Mouse (Mus musculus) urinary bladder, postnatal 14 days (tissue): ENCODE measurements around the gene BC147527.
"Not testable (repeated sequence)": the region's sequence is repeated elsewhere in the genome, so short reads cannot be mapped to it uniquely, and the experiment has no call there.

Experiments
- DNase-seq: peaks from one replicate; pipeline ENCODE4 v3.0.0; 2021; ENCODE audit warnings: low spot score

The BC147527 gene

GRCm38 (mm10) chr13:120299991-120300442 lies at the start of gene BC147527:
Gene BC147527, plus strand, starts transcription at chr13:120300392.
- no peak for DNase-seq

DNA sequence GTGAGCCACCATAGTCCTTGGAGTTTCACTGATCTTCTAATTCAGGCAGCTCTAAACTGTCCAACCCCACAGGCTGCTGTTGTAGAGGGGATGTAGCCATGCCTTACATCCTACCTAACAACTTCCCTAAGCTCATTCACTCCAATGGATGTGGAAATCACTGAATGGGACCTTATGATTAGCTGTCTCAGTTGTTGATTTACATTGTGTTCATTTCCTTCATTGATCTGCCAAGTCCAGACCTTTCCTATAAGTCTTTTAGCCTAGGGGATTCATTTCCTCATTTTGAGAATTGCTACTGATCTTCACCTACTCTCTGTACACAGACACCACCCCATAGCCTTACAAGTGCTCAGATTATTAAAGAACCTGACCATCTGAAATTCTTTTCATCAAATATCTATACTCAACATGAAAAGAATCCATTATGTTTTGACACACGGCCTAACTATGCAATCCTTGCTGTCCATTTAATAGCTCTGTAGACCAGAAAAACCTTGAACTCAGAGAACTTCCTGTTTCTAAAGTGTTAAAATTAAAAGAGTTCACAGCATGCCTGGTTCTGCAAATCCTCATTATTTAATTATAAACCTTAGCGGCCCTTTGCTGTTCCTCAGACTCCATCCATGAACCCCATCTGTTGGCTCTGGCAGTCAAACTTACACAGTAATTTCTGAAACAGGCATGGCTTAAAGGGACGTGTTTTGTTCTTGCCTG lies 48.8 kb upstream of the BC147527 start:
- not testable (repeated sequence) for DNase-seq

GRCm38 (mm10) chr13:120258817-120259658 lies 41.2 kb upstream of the BC147527 start:
- DNase-seq, result not testable (repeated sequence)

DNA sequence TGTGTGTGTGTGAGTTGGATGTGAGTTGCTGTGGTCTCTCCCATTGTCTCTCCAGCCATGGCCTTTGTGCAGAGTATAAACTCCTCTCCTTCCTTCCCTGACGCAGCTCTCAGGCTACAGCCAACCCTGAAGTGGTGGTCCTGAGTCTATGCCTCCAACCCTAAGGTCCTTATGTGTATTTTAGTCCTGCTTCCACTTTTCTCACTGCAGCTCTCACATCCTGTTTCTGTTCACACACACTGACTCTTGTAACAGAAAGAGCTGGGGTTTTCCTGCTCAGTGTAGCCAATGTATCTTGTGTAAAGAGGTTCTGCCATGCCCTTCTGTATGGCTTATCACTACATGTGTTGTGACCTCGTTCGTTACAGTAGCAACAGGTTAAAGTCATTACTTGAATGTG lies 40.5 kb upstream of the BC147527 start:
- DNase-seq, result not testable (repeated sequence)

- not testable (repeated sequence) for DNase-seq
Measured at GRCm38 (mm10) chr13:120262870-120263269, 37.3 kb upstream of the BC147527 start, which contains the start of gene AF067061. Gene AF067061, plus strand, starts transcription at chr13:120263114.

GRCm38 (mm10) chr13:120277837-120278236 lies 22.4 kb upstream of the BC147527 start:
- not testable (repeated sequence) for DNase-seq

GRCm38 (mm10) chr13:120278784-120279183 lies 21.4 kb upstream of the BC147527 start:
- no peak for DNase-seq

DNA sequence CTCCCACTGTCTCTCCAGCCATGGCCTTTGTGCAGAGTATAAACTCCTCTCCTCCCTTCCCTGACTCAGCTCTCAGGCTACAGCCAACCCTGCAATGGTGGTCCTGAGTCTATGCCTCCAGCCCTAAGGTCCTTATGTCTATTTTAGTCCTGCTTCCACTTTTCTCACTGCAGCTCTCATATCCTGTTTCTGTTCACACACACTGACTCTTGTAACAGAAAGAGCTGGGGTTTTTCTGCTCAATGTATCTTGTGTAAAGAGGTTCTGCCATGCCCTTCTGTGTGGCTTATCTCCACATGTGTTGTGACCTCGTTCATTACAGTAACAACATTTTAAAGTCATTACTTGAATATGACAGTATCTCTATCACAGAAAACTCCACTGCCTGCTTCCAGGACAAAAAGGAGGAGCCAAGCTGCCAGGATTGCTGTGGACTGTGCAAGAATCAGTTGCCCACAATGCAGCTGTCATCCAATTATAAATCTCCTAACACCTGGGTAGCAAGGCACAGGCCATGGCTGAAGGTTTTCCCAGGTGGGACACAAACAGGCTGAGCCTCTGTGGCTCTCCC lies 783 bp upstream of the BC147527 start:
- no peak for DNase-seq

GRCm38 (mm10) chr13:120300853-120301252 lies 661 bp downstream of the BC147527 start:
- no peak for DNase-seq

DNA sequence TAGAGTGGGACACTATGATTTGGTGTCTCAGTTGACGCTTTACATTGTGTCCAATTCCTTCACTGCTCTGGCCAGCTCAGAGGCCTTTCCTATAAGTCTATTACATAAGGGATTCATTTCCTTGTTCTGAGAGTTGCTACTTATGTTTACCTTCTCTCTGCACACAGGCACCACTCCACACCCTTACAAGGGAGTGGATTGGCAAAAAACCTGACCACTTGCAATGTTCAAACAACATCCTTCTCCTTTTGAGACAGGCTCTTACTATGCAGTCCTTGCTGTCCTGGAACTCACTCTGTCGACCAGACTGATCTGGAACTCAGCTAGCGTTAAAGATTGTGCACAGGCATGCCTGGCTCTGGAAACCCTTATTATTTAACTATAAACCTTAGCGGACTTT lies 10.6 kb downstream of the BC147527 start:
- no peak for DNase-seq

GRCm38 (mm10) chr13:120313584-120313983 lies 13.4 kb downstream of the BC147527 start:
- DNase-seq, result no peak

- not testable (repeated sequence) for DNase-seq
Measured at GRCm38 (mm10) chr13:120316578-120316977, 16.4 kb downstream of the BC147527 start, which contains the start of gene Tcstv3. Gene Tcstv3, plus strand, starts transcription at chr13:120316878.

- no peak for DNase-seq
Measured at GRCm38 (mm10) chr13:120320183-120320582, 20.0 kb downstream of the BC147527 start.

GRCm38 (mm10) chr13:120320721-120321120 lies 20.5 kb downstream of the BC147527 start:
- DNase-seq, result no peak
